Mouse (Mus musculus): ENCODE results near the gene Dusp1.

The Dusp1 gene

DNA sequence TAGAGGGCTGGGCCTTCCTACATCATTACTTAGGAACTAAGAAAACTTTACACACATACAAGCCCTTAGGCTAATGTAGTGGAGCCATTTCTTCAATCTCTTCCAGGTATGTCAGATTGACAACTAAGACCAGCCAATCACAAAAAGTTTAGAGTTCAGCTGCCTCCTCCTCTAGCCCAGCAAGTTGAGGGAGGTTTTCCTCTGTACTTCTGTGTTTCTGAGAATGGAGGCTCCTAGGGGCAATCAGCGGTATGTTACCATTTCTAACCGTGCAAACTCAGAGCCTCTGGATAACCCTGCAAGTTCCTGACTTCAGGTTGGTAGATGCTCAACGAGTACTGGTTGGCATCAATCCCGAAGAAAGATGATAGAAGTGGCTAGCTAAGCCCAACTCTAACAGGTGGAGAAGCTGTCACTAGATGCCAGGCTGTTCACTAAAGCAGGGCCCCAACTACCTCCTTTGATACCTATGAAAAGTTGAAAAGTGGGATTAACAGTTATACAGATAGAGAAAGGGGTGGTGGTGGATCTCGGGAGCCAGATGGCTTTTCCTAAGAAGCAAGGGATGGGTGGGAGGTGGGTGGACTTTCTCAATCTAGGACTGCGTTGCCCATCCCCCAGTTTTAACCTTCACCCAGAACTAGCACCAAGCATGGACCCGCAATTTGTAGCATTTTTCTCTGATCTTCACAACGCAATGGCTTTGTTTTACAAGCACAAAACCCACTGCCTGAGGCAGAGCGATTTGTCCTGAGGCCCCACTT is 1.2 kb downstream of the Dusp1 start:
- DNase-seq (ENCODE audit: low read depth) = peak; percentile 69

GRCm38 (mm10) chr17:26553033-26553432 is 8.9 kb downstream of the Dusp1 start:
- DNase-seq (ENCODE audit: low read depth) = no peak

DNA sequence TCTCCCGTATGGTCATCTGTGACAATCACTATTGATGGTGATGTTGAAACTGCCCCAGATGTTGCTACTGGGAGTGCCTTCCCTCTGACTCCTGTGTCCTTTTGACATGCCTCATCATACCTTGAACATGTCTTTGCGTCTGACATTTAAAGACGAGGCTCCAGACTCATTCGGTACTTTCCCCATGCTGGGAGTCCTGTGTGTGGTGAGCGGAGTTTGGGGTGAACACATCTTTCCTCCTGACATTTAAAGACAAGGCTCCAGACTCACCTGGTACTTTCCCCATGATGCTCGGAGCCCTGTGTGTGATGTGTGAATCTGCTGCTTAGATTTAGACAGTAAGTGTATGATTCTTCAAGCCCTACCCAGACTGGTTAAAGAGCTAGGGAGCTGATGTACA is 10.8 kb downstream of the Dusp1 start:
- DNase-seq (ENCODE audit: low read depth) = peak; percentile 43

DNA sequence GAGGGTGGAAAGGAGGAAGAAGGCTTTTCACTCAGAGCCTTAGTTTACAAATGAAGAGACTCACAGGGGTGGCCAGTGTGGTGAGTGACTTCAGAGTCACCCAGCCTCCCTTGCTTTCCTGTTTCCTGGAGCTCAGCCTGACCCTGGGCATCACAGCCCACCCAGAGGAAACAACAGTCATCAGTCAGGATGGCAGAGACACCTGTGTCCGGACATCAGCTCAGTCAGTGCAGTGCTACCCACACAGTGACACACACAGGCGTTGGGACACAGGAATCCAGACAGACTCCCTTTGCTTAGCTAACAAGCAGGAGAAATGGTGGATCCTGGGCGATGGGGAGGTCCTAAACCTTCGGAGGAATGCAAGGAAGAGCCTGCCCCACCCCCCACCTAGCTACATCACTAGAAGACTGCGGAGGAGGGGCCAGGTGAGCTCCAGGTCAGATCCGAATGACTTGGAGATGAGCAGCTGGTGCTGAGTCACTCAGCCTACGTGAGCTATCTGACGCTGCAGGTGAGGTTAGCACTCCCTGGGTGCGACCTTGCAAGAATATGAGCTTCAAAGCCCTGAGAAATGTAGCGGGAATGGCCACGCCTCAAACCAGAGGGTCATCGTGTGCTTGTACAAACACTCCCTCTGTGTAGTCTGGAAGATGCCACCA is 12.6 kb downstream of the Dusp1 start:
- no peak for DNase-seq (ENCODE audit: low read depth)

DNA sequence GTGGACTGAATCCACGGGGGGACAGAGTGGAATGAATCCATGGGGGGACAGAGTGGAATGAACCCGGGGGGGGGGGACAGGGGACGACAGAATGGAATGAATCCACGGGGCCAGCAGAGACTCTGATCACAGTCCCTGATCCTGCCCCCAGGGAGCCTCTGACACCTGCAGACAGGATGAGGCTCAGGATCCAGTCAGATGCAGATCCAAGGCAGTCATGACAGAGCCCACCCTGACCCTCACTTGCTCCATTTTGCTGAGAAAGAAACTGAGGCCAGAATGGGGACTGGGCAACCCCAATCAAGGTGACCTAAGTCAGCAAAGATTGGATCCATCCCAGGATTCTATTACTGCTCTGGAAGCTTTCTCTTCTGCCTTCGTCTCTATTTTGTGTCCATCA is 13.4 kb downstream of the Dusp1 start:
- DNase-seq (ENCODE audit: low read depth) = no peak

DNA sequence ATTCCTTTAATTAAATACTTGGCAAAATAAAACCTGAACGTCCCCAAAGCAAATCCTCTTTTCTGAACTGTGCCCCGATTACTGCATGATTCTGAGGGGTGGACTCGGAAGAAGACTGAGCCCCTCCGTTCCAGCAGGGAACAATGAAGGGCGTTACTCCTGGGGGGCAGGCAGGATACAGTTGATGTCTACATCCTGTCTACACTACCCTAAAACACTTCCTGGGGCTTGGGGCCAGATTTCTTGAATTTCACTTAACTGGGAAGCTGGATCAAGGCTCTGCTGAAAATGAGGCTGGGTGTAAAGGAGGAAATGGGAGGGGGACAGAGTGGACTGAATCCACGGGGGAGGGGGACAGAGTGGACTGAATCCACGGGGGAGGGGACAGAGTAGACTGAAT is 14.2 kb downstream of the Dusp1 start:
- DNase-seq (ENCODE audit: low read depth) = no peak

DNA sequence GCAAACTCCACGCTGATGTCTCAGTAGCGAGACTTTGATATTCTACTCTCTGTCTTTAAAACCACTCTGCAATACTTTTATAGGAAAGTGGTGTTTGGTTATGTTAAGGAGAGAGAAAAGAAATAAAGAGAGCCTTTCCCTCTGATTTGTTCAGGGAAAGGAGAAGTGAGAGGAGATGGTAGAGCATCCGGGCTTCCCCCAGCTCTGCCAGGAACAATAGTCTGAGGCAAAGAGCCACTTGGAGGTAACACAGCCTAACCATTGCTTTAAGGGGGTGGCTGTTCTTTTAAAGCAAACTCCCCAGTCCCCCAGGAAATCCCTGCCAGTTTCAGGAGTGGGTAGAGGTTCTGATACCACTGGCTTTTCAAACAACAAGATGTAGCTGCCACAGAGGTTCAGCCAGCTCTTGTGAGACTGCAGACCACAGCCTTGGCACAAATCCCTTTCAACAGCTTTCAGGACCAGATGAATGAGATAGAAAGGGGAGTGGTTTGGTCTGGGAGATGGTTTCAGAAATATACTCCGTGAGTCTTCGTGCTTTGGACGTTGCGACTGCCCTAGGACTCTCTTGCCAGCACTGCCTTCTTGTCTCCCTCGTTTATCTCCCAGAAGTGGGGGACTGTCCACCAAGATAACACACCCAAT is 17.5 kb downstream of the Dusp1 start:
- DNase-seq (ENCODE audit: low read depth) = no peak

DNA sequence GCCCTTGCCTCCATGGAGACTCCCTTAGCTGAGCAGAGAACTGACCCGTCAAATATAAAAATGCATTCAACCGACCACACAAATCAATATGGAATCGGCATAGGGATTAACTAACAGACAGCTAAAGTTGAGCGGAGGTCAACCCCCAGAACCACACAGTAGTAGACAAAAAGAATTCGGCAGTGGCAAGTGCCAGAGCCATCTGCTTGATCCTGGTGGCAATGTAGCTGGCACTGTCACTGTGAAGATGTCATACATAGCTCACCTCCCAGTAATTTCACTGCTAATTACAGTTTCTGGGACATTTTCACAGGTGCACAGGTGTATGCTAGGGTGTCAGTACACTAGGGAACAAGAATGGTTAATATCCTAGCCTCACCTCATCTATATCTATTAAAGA is 21.8 kb downstream of the Dusp1 start:
- no peak for DNase-seq (ENCODE audit: low read depth)

DNA sequence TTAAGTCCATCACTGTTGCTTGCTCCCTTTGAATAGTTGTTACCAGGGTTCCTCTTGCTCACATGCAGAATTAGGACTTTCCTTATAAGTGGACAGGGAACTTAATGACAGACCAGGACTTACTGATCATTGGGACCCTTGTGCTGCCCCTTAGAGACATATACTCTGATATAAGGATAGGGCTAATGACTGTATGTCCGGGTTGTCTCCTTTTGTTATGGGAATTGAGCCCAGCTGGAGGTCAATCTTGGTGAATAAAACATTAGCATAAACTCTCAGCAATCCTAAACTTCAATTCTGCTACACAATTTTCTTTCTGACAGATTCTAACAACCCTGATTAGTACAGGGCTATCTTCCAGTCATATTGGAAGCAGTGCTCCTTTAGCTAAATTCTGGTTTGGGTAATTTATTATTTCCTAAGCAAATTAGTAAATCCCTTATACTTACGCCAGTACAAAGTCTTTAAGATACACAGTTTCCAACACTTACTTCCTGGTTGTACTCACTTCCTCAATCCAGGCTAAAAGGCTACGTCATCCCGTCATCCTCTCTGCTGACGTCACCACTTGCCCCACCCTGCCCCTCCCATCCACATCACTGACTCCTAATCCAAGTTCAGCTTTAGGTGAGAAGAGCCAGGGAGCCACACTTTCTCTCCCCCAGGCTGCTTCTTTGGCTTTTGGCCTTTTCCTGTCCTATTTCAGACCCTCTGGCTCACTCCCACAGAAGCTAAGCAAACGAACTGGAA is 24.0 kb downstream of the Dusp1 start:
- DNase-seq (ENCODE audit: low read depth) = peak; percentile 34

- no peak for DNase-seq (ENCODE audit: low read depth)
Measured at GRCm38 (mm10) chr17:26535251-26536136, 26.4 kb downstream of the Dusp1 start.

GRCm38 (mm10) chr17:26534695-26535094 is 27.2 kb downstream of the Dusp1 start:
- no peak for DNase-seq (ENCODE audit: low read depth)

- DNase-seq (ENCODE audit: low read depth) = no peak
Measured at GRCm38 (mm10) chr17:26533871-26534372, 28.0 kb downstream of the Dusp1 start.

GRCm38 (mm10) chr17:26532476-26533045 is 29.4 kb downstream of the Dusp1 start:
- peak; percentile 28 for DNase-seq (ENCODE audit: low read depth)

DNA sequence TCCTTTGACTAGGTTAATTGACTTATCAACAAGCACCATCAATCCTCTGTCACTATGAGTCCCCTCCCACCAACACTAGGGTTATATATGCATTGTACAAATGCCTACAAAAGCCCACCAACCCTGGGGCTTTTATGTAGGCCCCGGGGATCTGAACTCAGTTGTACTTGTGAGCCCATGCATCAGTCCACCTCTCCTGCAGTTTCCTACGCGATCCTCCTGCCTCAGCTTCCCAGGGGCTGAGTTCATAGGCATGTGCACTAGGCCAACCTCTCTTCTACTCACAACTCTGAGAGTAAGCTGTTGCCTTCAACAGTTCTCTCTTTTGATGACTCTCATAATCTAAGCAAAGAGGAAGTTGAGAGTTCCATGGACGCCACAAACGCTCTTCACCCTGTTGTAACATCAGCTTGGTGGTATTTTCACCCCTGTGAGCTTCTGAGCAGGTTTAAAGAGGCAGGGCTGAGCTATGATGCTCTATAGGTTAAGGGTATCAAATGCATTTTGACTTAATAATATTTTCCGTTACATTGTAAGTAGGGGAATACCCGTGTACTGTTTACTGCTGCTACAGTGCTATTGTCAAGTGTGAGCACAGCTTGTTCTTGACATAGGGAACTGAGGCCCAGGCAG is 30.4 kb downstream of the Dusp1 start:
- peak; percentile 62 for DNase-seq (ENCODE audit: low read depth)

DNA sequence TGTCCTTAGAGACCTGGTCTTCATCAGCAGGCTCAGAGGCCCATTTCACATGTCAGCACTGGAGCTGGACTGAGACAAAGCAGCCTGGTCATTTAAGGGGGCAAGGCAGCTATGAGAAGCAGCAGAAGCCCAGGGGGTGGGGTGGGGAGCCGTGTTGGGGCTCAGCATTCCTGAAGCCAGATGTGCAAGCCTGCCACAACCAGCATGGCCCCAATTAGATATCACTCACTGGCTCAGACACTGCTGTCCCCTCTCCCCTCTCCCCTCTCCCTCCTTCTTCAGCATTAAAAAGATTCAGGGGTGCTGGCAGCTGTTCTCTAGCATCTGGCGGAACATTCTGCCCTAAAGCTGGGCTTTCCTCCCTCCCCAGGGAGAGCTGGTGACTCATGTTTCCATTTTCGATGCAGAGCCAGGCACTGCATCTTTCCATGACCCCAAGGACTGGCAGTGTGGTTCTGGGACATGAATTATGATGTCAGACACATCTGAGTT is 31.3 kb downstream of the Dusp1 start:
- DNase-seq (ENCODE audit: low read depth) = peak; percentile 18

DNA sequence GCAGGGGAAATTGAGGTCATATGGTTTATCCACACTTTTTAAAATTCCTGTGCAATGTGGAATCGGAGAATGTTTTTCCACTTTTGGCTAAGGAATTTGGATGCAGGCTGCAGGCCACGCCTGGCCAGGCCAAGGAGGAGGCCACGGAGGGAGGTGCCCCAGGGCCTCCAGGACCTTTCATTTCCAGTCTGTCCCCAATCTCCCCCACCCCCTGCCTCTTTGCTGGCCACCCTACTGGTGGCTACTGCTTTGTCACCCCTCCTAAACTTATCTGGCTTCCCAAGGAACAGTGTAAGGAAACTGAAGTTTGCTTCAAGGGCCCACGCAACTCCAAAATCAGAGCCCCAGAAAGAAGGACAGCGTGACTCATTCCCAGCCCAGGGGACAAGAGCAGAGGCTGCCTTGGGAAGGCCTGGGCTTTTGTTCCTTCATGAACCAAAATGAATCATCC is 32.1 kb downstream of the Dusp1 start:
- DNase-seq (ENCODE audit: low read depth) = no peak

GRCm38 (mm10) chr17:26528751-26529150 is 33.2 kb downstream of the Dusp1 start:
- no peak for DNase-seq (ENCODE audit: low read depth)

GRCm38 (mm10) chr17:26527291-26527690 is 34.6 kb downstream of the Dusp1 start:
- no peak for DNase-seq (ENCODE audit: low read depth)

DNA sequence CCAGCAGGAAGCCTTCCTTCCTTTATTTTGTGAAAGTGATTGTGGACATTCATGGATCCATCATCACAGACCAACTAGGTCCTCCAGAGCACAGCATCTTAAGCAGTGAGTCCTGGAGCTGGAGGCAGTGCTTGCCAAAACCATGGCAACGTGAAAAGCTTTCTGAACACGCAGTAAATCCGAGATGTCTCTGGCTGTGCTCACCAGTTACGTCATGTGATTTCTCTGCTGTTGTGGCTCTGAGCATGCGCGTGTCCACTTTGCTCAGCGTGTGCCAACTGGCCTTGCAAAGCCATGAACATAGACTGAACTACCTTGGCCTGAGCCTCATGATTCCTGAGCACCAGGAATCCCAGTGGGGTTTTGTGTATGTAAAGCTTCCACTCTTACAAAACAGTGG is 36.6 kb downstream of the Dusp1 start:
- no peak for DNase-seq (ENCODE audit: low read depth)

GRCm38 (mm10) chr17:26524801-26525200 is 37.1 kb downstream of the Dusp1 start:
- DNase-seq (ENCODE audit: low read depth) = no peak
